Mouse (Mus musculus) stomach, postnatal 0 days (tissue): ENCODE data around the gene Mlec.

ENCODE experiments used
- CTCF ChIP-seq: IDR thresholded peaks from 2 replicates; pipeline ENCODE4 v1.5.1; 2016; ENCODE audit warnings: antibody characterized with exemption, low read depth, mild to moderate bottlenecking, moderate library complexity
- EP300 ChIP-seq: optimal IDR thresholded peaks from 2 replicates; pipeline ENCODE3; 2016; ENCODE audit warnings: antibody characterized with exemption

DNA sequence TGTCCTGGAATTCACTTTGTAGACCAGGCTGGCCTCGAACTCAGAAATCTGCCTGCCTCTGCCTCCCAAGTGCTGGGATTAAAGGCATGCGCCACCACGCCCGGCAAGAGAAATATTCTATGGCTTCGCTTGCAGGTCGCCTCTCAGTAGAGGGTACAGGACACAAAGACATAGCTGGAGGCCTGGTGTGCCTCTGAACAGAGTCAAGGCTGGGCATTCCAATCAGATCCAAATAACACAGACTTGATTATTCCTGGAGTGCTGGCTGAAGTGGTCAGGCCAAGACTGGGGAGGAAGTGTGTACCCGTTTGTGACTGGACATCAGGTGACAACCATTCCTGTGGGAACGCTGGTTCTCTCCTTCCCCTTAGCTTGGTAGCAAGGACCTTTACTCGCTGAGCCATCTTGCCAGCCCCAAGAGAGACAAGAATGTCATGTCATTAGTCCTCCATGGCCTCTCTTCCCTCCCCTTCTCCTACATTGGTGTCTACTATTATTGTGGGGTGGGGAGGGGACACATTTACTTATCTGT, 15.7 kb downstream of the Mlec start:
- TF ChIP-seq CTCF (no peak), EP300 (no peak)
